Mouse (Mus musculus) neural tube, embryonic 13.5 days (tissue): ENCODE results near the gene Tecpr2. TPM values are rescaled to one million over a fixed set of nuclear protein-coding genes. Genes with fewer than 3 reads are reported as not detected.

Experiments
- ATAC-seq: fragments of 200-750 bp; cut with Nextera tagmentation; 2 replicates; pipeline ENCODE4 v1.8.0; 2017; ENCODE audit warnings: low read depth, mild to moderate bottlenecking, moderate TSS enrichment, moderate library complexity
- H3K27ac ChIP-seq: fragments of 300-500 bp; sonication (generic); replicated peaks from 2 replicates; pipeline ENCODE4 v1.5.1; 2015; ENCODE audit warnings: moderate library complexity, mild to moderate bottlenecking, inconsistent platforms
- H3K27me3 ChIP-seq: fragments of 300-500 bp; sonication (generic); 2 replicates; pipeline ENCODE4 v1.6.1; 2015; ENCODE audit warnings: mild to moderate bottlenecking, inconsistent platforms
- H3K36me3 ChIP-seq: fragments of 300-500 bp; sonication (generic); 2 replicates; pipeline ENCODE4 v1.6.1; 2015; ENCODE audit warnings: mild to moderate bottlenecking, inconsistent platforms
- H3K4me1 ChIP-seq: fragments of 300-500 bp; sonication (generic); replicated peaks from 2 replicates; pipeline ENCODE4 v1.6.1; 2015; ENCODE audit warnings: inconsistent platforms
- H3K4me2 ChIP-seq: fragments of 300-500 bp; sonication (generic); 2 replicates; pipeline ENCODE4 v1.6.1; 2015; ENCODE audit warnings: inconsistent platforms, mild to moderate bottlenecking, moderate library complexity
- H3K4me3 ChIP-seq: fragments of 300-500 bp; sonication (generic); 2 replicates; pipeline ENCODE4 v1.5.1; 2015; ENCODE audit warnings: mild to moderate bottlenecking, inconsistent platforms
- H3K9ac ChIP-seq: fragments of 300-500 bp; sonication (generic); 2 replicates; pipeline ENCODE4 v1.6.1; 2015; ENCODE audit warnings: moderate library complexity, mild to moderate bottlenecking, inconsistent platforms
- H3K9me3 ChIP-seq: fragments of 300-500 bp; sonication (generic); 2 replicates; pipeline ENCODE4 v1.6.1; 2016; ENCODE audit warnings: inconsistent platforms
- WGBS: fragments of 180-500 bp; shearing (Covaris S2); methylation state at CpG from one replicate; pipeline ENCODE4 v1.1.7; 2015; 5-methylcytosine and 5-hydroxymethylcytosine counted together
- polyA plus RNA-seq: library from polyadenylated mRNA; unstranded; fragments of >200 nt; fragmentation: Nextera tagmentation; extraction: Ambion mirVana; gene quantifications from 2 replicates; pipeline ENCODE4 v1.2.1, GENCODE M21; 2015

The Tecpr2 gene
- polyA plus RNA-seq, 1 experiment from 2014 or later = 6.3 TPM

- Histone ChIP-seq H3K4me3 (no peak overlapping the region), H3K9ac (no peak overlapping the region), H3K27me3 (no peaks in the 10 kb centered on the region), H3K4me1 (peaks cover 24% of the 10 kb centered on the region), H3K27ac (no peak overlapping the region), H3K4me2 (no peak overlapping the region), H3K9me3 (no peaks in the 10 kb centered on the region), H3K36me3 (no peaks in the 10 kb centered on the region)
- ATAC-seq = no peak
- 82% methylated on average over 9 of the region's 9 CpGs for WGBS
These were observed 115.1 kb downstream of the Tecpr2 start for GRCm38 (mm10) chr12:111004142-111004541.

- Histone ChIP-seq H3K27ac (no peak overlapping the region), H3K4me1 (peaks cover 26% of the 10 kb centered on the region), H3K36me3 (no peaks in the 10 kb centered on the region), H3K27me3 (no peaks in the 10 kb centered on the region), H3K9ac (no peak overlapping the region), H3K4me2 (no peak overlapping the region), H3K9me3 (no peaks in the 10 kb centered on the region), H3K4me3 (no peak overlapping the region)
- ATAC-seq = no peak
- WGBS = 82% methylated on average over 6 of the region's 6 CpGs
These were observed 116.7 kb downstream of the Tecpr2 start for GRCm38 (mm10) chr12:111005803-111006202.

GRCm38 (mm10) chr12:111006339-111006738 is 117.3 kb downstream of the Tecpr2 start:
- H3K9ac ChIP-seq = no peak overlapping the region
- no peak overlapping the region for H3K4me2 ChIP-seq
- H3K4me3 ChIP-seq = no peak overlapping the region
- H3K27me3 ChIP-seq = no peaks in the 10 kb centered on the region
- ATAC-seq = 0 out of 2 replicates have a peak, but pooled peaks have one; percentile 47
- H3K9me3 ChIP-seq = no peaks in the 10 kb centered on the region
- 57% methylated on average over 5 of the region's 5 CpGs for WGBS
- H3K27ac ChIP-seq = no peak overlapping the region
- H3K4me1 ChIP-seq = peaks cover 27% of the 10 kb centered on the region
- no peaks in the 10 kb centered on the region for H3K36me3 ChIP-seq

- Histone ChIP-seq H3K27ac (no peak overlapping the region), H3K4me2 (no peak overlapping the region), H3K27me3 (no peaks in the 10 kb centered on the region), H3K9ac (no peak overlapping the region), H3K4me3 (no peak overlapping the region), H3K9me3 (no peaks in the 10 kb centered on the region), H3K4me1 (peaks cover 32% of the 10 kb centered on the region), H3K36me3 (no peaks in the 10 kb centered on the region)
- WGBS = 81% methylated on average over 14 of the region's 14 CpGs
- no peak for ATAC-seq
These were observed 118.4 kb downstream of the Tecpr2 start for GRCm38 (mm10) chr12:111007134-111008103.

GRCm38 (mm10) chr12:111008500-111009490 is 119.7 kb downstream of the Tecpr2 start:
- H3K9me3 ChIP-seq = no peaks in the 10 kb centered on the region
- peaks cover 32% of the 10 kb centered on the region for H3K4me1 ChIP-seq
- no peak; the same call in 1 of the 2 replicates for ATAC-seq
- 64% methylated on average over 11 of the region's 11 CpGs for WGBS
- no peak overlapping the region for H3K4me2 ChIP-seq
- peak overlapping the region; percentile 8; the same call in 1 of the 2 replicates for H3K9ac ChIP-seq
- peak overlapping the region; percentile 24; the same call in 1 of the 2 replicates for H3K27ac ChIP-seq
- H3K4me3 ChIP-seq = no peak overlapping the region
- no peaks in the 10 kb centered on the region for H3K36me3 ChIP-seq
- H3K27me3 ChIP-seq = no peaks in the 10 kb centered on the region

- H3K4me1 ChIP-seq = peaks cover 32% of the 10 kb centered on the region
- H3K9me3 ChIP-seq = no peaks in the 10 kb centered on the region
- no peak for ATAC-seq
- H3K4me3 ChIP-seq = no peak overlapping the region
- WGBS = 78% methylated on average over 6 of the region's 6 CpGs
- no peaks in the 10 kb centered on the region for H3K27me3 ChIP-seq
- no peaks in the 10 kb centered on the region for H3K36me3 ChIP-seq
- no peak overlapping the region for H3K9ac ChIP-seq
- H3K27ac ChIP-seq = no peak overlapping the region
- H3K4me2 ChIP-seq = no peak overlapping the region
These were observed 120.7 kb downstream of the Tecpr2 start for GRCm38 (mm10) chr12:111009615-111010257.

GRCm38 (mm10) chr12:111016807-111017206 is 127.7 kb downstream of the Tecpr2 start:
- WGBS = 84% methylated on average over 3 of the region's 3 CpGs

GRCm38 (mm10) chr12:111018068-111018467 is 129.0 kb downstream of the Tecpr2 start:
- no peaks in the 10 kb centered on the region for H3K9me3 ChIP-seq
- H3K36me3 ChIP-seq = no peaks in the 10 kb centered on the region
- 92% methylated on average over 11 of the region's 11 CpGs for WGBS
- H3K4me3 ChIP-seq = no peak overlapping the region
- no peak for ATAC-seq
- H3K27ac ChIP-seq = no peak overlapping the region
- no peaks in the 10 kb centered on the region for H3K27me3 ChIP-seq
- H3K4me1 ChIP-seq = no peaks in the 10 kb centered on the region
- no peak overlapping the region for H3K9ac ChIP-seq
- H3K4me2 ChIP-seq = no peak overlapping the region

More at GRCm38 (mm10) chr12:111016807-111017206, 127.7 kb downstream of the Tecpr2 start:
- Histone ChIP-seq H3K36me3 (no peaks in the 10 kb centered on the region), H3K27me3 (no peaks in the 10 kb centered on the region), H3K9me3 (no peaks in the 10 kb centered on the region), H3K4me2 (no peak overlapping the region), H3K4me1 (no peaks in the 10 kb centered on the region), H3K9ac (no peak overlapping the region), H3K27ac (no peak overlapping the region), H3K4me3 (no peak overlapping the region)
- ATAC-seq = no peak

- Histone ChIP-seq H3K4me2 (no peak overlapping the region), H3K27ac (no peak overlapping the region), H3K9me3 (no peaks in the 10 kb centered on the region), H3K27me3 (no peaks in the 10 kb centered on the region), H3K9ac (no peak overlapping the region), H3K36me3 (no peaks in the 10 kb centered on the region), H3K4me3 (no peak overlapping the region), H3K4me1 (no peaks in the 10 kb centered on the region)
- ATAC-seq = no peak
- WGBS = 92% methylated on average over 2 of the region's 2 CpGs
These were observed 130.0 kb downstream of the Tecpr2 start for GRCm38 (mm10) chr12:111019086-111019485.

GRCm38 (mm10) chr12:111021138-111021537 is 132.1 kb downstream of the Tecpr2 start:
- Histone ChIP-seq H3K9ac (no peak overlapping the region), H3K9me3 (no peaks in the 10 kb centered on the region), H3K4me2 (no peak overlapping the region), H3K4me3 (no peak overlapping the region), H3K36me3 (no peaks in the 10 kb centered on the region), H3K4me1 (no peaks in the 10 kb centered on the region), H3K27ac (no peak overlapping the region), H3K27me3 (no peaks in the 10 kb centered on the region)
- ATAC-seq = no peak
- WGBS = 12% methylated on average over 1 of the region's 1 CpGs

GRCm38 (mm10) chr12:111021577-111021976 is 132.5 kb downstream of the Tecpr2 start:
- Histone ChIP-seq H3K4me3 (no peak overlapping the region), H3K9me3 (no peaks in the 10 kb centered on the region), H3K36me3 (no peaks in the 10 kb centered on the region), H3K27me3 (no peaks in the 10 kb centered on the region), H3K27ac (no peak overlapping the region), H3K9ac (no peak overlapping the region), H3K4me2 (no peak overlapping the region), H3K4me1 (no peaks in the 10 kb centered on the region)
- ATAC-seq = no peak
- 77% methylated on average over 3 of the region's 3 CpGs for WGBS
